Mouse (Mus musculus) heart, postnatal 0 days (tissue): ENCODE results near the gene Slc25a53. TPM values are rescaled to one million over a fixed set of nuclear protein-coding genes. Genes with fewer than 3 reads are reported as not detected.
"Not testable (repeated sequence)": the region's sequence is repeated elsewhere in the genome, so short reads cannot be mapped to it uniquely, and the experiment has no call there.

ENCODE experiments used
- ATAC-seq: fragments of 200-750 bp; cut with Nextera tagmentation; 2 replicates; pipeline ENCODE4 v1.8.0; 2017; ENCODE audit warnings: low read depth, moderate number of reproducible peaks, moderate library complexity; ENCODE audit not compliant: insufficient read depth
- DNase-seq: peaks from one replicate; pipeline ENCODE4 v3.0.0-alpha.2; 2016; ENCODE audit warnings: low spot score
- H3K27ac ChIP-seq: fragments of 300-500 bp; sonication (generic); 2 replicates; pipeline ENCODE4 v1.5.1; 2014; ENCODE audit warnings: low read depth, mild to moderate bottlenecking
- H3K27me3 ChIP-seq: fragments of 300-500 bp; sonication (generic); 2 replicates; pipeline ENCODE4 v1.6.1; 2014; ENCODE audit warnings: low read length, mixed read lengths; ENCODE audit not compliant: control insufficient read depth, insufficient read depth
- H3K36me3 ChIP-seq: fragments of 300-500 bp; sonication (generic); replicated peaks from 2 replicates; pipeline ENCODE4 v1.6.1; 2014; ENCODE audit warnings: low read length, mixed read lengths; ENCODE audit not compliant: control insufficient read depth, insufficient read depth
- H3K4me1 ChIP-seq: fragments of 300-500 bp; sonication (generic); 2 replicates; pipeline ENCODE4 v1.6.1; 2014; ENCODE audit warnings: antibody characterized with exemption; ENCODE audit not compliant: control insufficient read depth, insufficient read depth
- H3K4me2 ChIP-seq: fragments of 300-500 bp; sonication (generic); 2 replicates; pipeline ENCODE4 v1.6.1; 2014; ENCODE audit warnings: low read depth, mild to moderate bottlenecking, low read length, moderate library complexity
- H3K4me3 ChIP-seq: fragments of 300-500 bp; sonication (generic); 2 replicates; pipeline ENCODE4 v1.5.1; 2014; ENCODE audit warnings: low read depth, low read length
- H3K9ac ChIP-seq: fragments of 300-500 bp; sonication (generic); replicated peaks from 2 replicates; pipeline ENCODE4 v1.6.1; 2014; ENCODE audit warnings: low read depth, low read length, mixed read lengths
- H3K9me3 ChIP-seq: fragments of 300-500 bp; sonication (generic); replicated peaks from 2 replicates; pipeline ENCODE4 v1.6.1; 2016; ENCODE audit warnings: low read length; ENCODE audit not compliant: control insufficient read depth
- CTCF ChIP-seq: IDR thresholded peaks from 2 replicates; pipeline ENCODE4 v1.5.1; 2016; ENCODE audit warnings: antibody characterized with exemption, control low read depth, low read depth
- EP300 ChIP-seq: IDR thresholded peaks from 2 replicates; pipeline ENCODE4 v1.6.1; 2016; ENCODE audit warnings: antibody characterized with exemption, low read depth
- WGBS: fragments of 180-500 bp; shearing (Covaris S2); extraction: QIAGEN DNeasy Blood & Tissue Kit; methylation state at CpG from one replicate; pipeline ENCODE4 v1.1.7; 2014; 5-methylcytosine and 5-hydroxymethylcytosine counted together
- polyA plus RNA-seq: library from polyadenylated mRNA; unstranded; fragments of >200 nt; fragmentation: Nextera tagmentation; extraction: Ambion mirVana; gene quantifications from 2 replicates; pipeline ENCODE4 v1.2.1, GENCODE M21; 2015
- total RNA-seq: library from RNA; depleted of rRNA; stranded (reverse); fragments of >200 nt; gene quantifications from 2 replicates; pipeline ENCODE4 v1.2.3, GENCODE M21; 2014; ENCODE audit warnings: low replicate concordance

The Slc25a53 gene
- total and polyA plus RNA-seq, 2 experiments from 2014 or later, result 2.3 to 3.6 TPM

- H3K4me1 ChIP-seq, result no peaks in the 10 kb centered on the region
- H3K27me3 ChIP-seq, result peaks cover 3% of the 10 kb centered on the region; the same call in 1 of the 2 replicates
- TF ChIP-seq EP300 (no peak), CTCF (no peak)
- H3K36me3 ChIP-seq, result no peaks in the 10 kb centered on the region
- WGBS, result 52% methylated on average over 2 of the region's 2 CpGs
- no peaks in the 10 kb centered on the region for H3K9me3 ChIP-seq
- DNase-seq (no peak), ATAC-seq (no peak)
- H3K27ac ChIP-seq, result no peak overlapping the region
- no peak overlapping the region for H3K9ac ChIP-seq
- no peak overlapping the region for H3K4me2 ChIP-seq
- no peak overlapping the region for H3K4me3 ChIP-seq
Measured at GRCm38 (mm10) chrX:136991274-136991673, 46.8 kb downstream of the Slc25a53 start.

DNA sequence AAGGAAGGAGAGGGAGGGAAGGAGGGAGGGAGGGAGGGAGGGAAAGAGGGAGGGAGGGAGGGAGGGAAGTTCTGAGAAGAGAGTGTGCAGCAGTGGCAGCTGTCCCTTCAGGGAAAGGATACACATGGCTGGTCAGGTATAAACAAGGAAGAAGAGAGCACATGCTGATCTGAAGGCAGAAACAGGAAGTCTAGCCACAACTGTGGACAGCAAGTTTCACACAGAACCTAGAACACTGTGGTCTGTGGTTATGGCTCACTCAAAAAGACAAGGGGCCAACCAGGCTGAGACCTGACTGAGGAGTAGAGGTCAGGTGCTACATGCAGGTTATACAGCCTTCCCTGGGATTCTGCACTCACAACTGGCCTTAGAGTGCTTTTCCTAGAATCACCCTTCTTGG lies 52.1 kb downstream of the Slc25a53 start:
- Histone ChIP-seq H3K9me3 (no peaks in the 10 kb centered on the region), H3K4me2 (no peak overlapping the region), H3K9ac (no peak overlapping the region), H3K27me3 (no peaks in the 10 kb centered on the region), H3K36me3 (no peaks in the 10 kb centered on the region), H3K4me1 (no peaks in the 10 kb centered on the region), H3K4me3 (no peak overlapping the region), H3K27ac (no peak overlapping the region)
- no peak for TF ChIP-seq CTCF
- TF ChIP-seq EP300, result no peak
- DNase-seq (no peak), ATAC-seq (no peak)

DNA sequence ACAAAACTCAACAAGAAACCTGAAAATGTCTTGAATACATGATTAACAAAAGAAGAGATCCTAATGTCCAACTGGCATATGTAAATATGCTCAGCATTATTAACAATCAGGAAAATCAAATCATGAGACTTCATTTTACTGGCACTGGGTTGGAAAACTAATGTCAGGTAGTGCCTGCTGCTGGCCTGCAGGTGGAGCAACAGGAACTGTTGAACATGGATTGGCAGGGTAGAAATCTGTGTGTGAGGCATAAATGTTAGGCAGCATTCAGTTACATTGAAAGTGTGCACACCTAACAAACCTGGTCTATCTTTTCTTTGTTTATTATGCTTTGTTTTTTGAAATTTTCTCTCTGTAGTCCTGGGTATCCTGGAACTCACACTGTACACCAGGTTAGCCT lies 59.5 kb downstream of the Slc25a53 start:
- ATAC-seq, result no peak
- Histone ChIP-seq H3K27me3 (no peaks in the 10 kb centered on the region), H3K9me3 (no peaks in the 10 kb centered on the region), H3K9ac (no peak overlapping the region), H3K4me2 (no peak overlapping the region), H3K27ac (no peak overlapping the region), H3K36me3 (no peaks in the 10 kb centered on the region), H3K4me3 (no peak overlapping the region), H3K4me1 (no peaks in the 10 kb centered on the region)
- TF ChIP-seq EP300, result no peak
- peak; percentile 43 for TF ChIP-seq CTCF
- DNase-seq, result no peak

GRCm38 (mm10) chrX:136976424-136977084 lies 61.5 kb downstream of the Slc25a53 start, which contains the start of the genes Tmsb15l and Tmsb15b1:
Gene Tmsb15l, minus strand, starts transcription at chrX:136976869.
Gene Tmsb15b1, minus strand, starts transcription at chrX:136976874.
- no peaks in the 10 kb centered on the region for H3K27me3 ChIP-seq
- H3K9me3 ChIP-seq, result no peaks in the 10 kb centered on the region
- TF ChIP-seq EP300 (no peak), CTCF (no peak)
- no peaks in the 10 kb centered on the region for H3K4me1 ChIP-seq
- DNase-seq (peak; percentile 25), ATAC-seq (peak; percentile 98)
- peak within 1 kb of the TSS; percentile 57 for H3K4me2 ChIP-seq
- no peak within 1 kb of the TSS for H3K9ac ChIP-seq
- peak within 1 kb of the TSS; percentile 34 for H3K4me3 ChIP-seq
- WGBS, result 23% methylated on average over 15 of the region's 15 CpGs
- H3K36me3 ChIP-seq, result no peaks in the 10 kb centered on the region
- H3K27ac ChIP-seq, result no peak within 1 kb of the TSS

GRCm38 (mm10) chrX:136975397-136975796 lies 62.7 kb downstream of the Slc25a53 start, which contains the start of gene Tmsb15b2:
Gene Tmsb15b2, minus strand, starts transcription at chrX:136975497.
- H3K4me3 ChIP-seq, result peak within 1 kb of the TSS; percentile 34; the same call in 1 of the 2 replicates
- H3K4me2 ChIP-seq, result peak within 1 kb of the TSS; percentile 57
- not testable (repeated sequence) for ATAC-seq, H3K4me1 ChIP-seq, H3K9me3 ChIP-seq, H3K27ac ChIP-seq, H3K9ac ChIP-seq, H3K27me3 ChIP-seq, DNase-seq, H3K36me3 ChIP-seq
- 73% methylated on average over 6 of the region's 6 CpGs for WGBS

DNA sequence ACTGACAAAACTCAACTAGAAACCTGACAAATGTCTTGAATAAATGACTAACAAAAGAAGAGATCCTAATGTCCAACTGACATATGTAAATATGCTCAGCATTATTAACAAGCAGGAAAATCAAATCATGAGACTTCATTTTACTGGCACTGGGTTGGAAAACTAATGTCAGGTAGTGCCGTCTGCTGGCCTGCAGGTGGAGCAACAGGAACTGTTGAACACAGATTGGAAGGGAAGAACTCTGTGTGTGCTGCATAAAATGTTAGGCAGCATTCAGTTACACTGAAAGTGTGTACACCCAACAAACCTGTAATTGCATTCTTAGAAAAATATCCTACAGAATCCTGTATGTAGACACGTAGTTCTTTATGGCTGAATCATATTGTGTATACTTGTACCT lies 78.4 kb downstream of the Slc25a53 start:
- DNase-seq, result no peak
- peak; percentile 31; the same call in 1 of the 2 replicates for TF ChIP-seq CTCF
- no peak for TF ChIP-seq EP300
- no peaks in the 10 kb centered on the region for H3K4me1 ChIP-seq
- H3K27me3 ChIP-seq, result no peaks in the 10 kb centered on the region
- H3K9me3 ChIP-seq, result no peaks in the 10 kb centered on the region
- ATAC-seq, result no peak
- WGBS, result 33% methylated on average over 2 of the region's 2 CpGs
- no peak overlapping the region for H3K9ac ChIP-seq
- no peak overlapping the region for H3K4me3 ChIP-seq
- H3K36me3 ChIP-seq, result no peaks in the 10 kb centered on the region
- no peak overlapping the region for H3K4me2 ChIP-seq
- H3K27ac ChIP-seq, result no peak overlapping the region

DNA sequence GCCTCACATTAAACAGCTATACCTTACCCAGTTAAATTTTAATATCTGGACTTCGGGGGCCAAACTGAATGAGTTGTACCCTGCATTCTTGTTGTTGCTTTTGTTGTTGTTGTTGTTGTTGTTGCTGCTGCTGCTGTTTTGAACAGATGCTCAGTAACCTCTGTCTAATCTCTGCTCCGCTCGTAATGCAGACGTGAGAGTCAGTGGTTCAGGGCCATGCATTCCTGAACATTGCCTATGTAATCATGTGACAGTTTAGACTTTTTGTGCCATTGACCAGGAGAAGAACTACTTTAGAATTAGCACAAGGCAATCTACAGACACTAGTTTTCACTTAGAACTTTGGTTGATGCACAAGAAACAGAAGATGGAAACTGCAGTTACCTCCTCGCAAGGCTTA lies 79.8 kb downstream of the Slc25a53 start:
- not testable (repeated sequence) for H3K36me3 ChIP-seq, H3K4me3 ChIP-seq, DNase-seq, H3K9me3 ChIP-seq, H3K9ac ChIP-seq, H3K27me3 ChIP-seq, H3K27ac ChIP-seq, ATAC-seq, H3K4me1 ChIP-seq
- 55% methylated on average over 5 of the region's 5 CpGs for WGBS
- H3K4me2 ChIP-seq, result peak overlapping the region; percentile 42; the same call in 1 of the 2 replicates

GRCm38 (mm10) chrX:136957583-136958279 lies 80.4 kb downstream of the Slc25a53 start:
- not testable (repeated sequence) for H3K36me3 ChIP-seq, H3K9me3 ChIP-seq, H3K27me3 ChIP-seq, H3K27ac ChIP-seq, H3K9ac ChIP-seq, DNase-seq, H3K4me1 ChIP-seq
- Histone ChIP-seq H3K4me3 (0 out of 2 replicates have a peak overlapping the region, but pooled peaks have one; percentile 11), H3K4me2 (peak overlapping the region; percentile 42)
- peak; percentile 68 for ATAC-seq
- 27% methylated on average over 13 of the region's 13 CpGs for WGBS
